Mouse (Mus musculus): ENCODE measurements around the gene Sit1.

DNA sequence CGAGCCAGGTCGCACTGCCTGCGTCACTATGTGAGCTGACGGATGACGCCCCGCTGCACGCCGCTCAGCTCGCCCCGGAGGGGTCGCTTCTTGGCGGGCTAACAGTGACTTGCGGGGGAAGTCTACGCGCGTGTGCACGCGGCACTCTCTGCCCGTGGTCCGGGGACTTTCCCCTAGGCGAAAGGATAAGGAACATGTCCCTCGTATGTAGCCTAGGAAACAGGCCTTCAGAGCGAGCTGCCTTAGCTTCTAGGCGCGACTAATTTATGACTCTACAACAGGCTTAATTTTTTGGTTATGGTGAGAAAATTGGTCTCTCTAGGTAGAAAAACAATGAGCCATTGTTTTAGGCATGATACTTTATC, 9.3 kb upstream of the Sit1 start, which contains the start of gene Ccdc107:
- peak; percentile 60; the same call in 1 of the 2 replicates for TF ChIP-seq HCFC1 (IDR thresholded peaks at IDR 0.05; ENCODE audit: borderline replicate concordance, insufficient read depth, low read length)
- no peak for TF ChIP-seq CHD2 (IDR thresholded peaks at IDR 0.05; ENCODE audit: low read depth, low read length)

All from ES-E14 (cell line).